Mouse (Mus musculus) right cerebral cortex, postnatal 14 days (tissue): ENCODE measurements around the gene Alox8.
A peak's percentile ranks its signal among the peaks of the same experiment; 100 is the strongest.

ENCODE experiments used
- DNase-seq: peaks from one replicate; pipeline ENCODE4 v3.0.0; 2022

The Alox8 gene

DNA sequence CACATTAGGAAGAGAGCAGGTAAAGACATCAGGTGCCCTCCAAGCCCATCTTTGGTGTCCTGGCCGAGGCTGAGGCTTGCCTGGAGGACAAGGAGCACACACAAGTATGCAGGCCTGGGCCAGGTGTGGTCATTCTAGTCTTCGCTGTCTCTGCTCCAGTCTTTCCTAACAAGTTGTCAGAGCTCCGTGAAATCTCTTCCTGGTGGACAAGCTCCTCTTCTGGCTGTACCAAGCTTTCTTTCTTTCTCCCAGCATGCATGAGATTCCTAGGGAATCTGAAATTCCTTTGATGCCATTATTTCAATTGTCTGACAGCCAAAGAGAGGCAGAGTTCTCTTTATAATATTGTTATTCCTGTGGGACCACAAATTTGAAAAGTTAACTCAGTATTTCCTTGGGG lies 18.1 kb downstream of the Alox8 start:
- DNase-seq = no peak

GRCm38 (mm10) chr11:69178525-69178924 lies 19.1 kb downstream of the Alox8 start:
- DNase-seq = no peak

DNA sequence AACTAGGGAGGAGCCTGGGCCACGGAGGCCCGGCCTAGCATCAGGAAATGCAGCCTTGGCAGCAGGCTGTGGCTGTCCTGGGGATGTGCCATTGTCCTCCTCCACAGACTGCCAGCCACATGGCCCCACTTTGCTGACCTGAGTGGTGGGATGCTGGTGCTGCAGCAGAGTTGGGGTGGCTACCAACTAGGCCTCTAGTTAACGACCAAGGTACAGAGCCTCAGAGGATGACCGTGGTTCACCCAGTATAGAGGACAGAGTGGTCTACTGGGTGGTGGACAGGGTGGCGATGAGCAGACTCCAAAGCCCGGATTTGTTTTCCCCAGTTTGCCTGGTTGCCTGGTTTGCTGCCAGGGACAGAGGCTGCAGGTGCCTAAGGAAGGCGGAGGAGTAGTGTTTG lies 22.9 kb downstream of the Alox8 start:
- DNase-seq = no peak

DNA sequence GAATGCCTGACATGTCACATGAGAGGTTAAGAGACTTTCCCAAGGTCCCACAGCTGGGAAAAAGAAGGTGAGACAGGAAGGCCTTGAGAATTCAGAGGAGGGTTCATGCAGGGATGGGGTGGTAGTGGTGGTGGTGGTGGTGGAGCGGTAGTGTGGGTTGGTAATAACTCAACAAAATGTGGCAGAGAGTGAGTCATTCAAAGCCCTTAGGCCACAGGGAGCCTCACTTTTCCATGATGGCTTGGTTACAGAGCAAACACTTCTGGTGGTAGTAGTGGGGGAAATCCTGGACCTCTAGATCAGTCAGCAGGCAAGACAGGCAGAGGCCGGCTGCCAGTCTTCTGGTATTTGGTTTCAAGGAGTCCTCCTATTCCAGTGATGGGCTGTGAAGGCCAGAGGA lies 25.0 kb downstream of the Alox8 start:
- DNase-seq = no peak

- peak; percentile 38 for DNase-seq
These were observed 26.0 kb downstream of the Alox8 start for GRCm38 (mm10) chr11:69171626-69172025.

DNA sequence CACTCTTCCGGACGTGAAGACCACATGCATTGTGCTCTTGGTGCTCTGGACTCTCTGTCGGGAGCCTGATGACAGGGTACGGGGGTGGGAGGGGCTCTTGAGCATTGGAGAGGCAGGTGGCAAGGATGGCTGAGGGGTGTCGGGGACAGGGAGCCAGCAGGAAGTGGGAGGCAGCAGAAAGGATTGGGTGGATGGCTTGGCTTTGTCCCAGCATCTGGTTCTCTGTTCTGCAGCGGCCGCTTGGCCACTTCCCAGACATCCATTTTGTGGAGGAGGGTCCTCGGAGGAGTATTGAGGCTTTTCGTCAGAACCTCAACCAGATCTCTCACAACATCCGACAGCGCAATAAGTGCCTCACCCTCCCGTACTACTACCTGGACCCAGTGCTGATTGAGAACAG lies 28.3 kb downstream of the Alox8 start:
- peak; percentile 40 for DNase-seq

- peak; percentile 34 for DNase-seq
These were observed 40.8 kb downstream of the Alox8 start, which contains the start of gene Alox12b for GRCm38 (mm10) chr11:69156800-69157199. Alox12b (plus strand) TSS chr11:69156989.

DNA sequence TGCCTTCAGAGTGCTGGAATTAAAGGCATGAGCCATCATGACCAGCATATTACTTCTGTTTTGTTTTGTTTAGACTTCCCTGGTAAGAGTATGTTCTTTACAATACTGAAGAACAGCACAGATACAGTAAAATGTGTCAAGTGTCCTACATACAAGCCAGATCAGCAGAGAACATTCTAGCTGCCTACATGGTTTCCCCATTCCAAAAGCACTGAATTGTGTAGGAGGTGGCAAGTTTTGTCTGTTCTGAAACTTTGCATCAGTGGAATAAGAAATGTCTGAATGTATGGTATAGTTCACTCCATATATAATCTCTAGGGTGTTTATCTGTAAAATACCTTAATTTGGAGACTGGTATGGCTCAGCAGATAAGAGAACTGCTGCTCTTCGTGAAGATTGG lies 42.3 kb downstream of the Alox8 start:
- DNase-seq = no peak

DNA sequence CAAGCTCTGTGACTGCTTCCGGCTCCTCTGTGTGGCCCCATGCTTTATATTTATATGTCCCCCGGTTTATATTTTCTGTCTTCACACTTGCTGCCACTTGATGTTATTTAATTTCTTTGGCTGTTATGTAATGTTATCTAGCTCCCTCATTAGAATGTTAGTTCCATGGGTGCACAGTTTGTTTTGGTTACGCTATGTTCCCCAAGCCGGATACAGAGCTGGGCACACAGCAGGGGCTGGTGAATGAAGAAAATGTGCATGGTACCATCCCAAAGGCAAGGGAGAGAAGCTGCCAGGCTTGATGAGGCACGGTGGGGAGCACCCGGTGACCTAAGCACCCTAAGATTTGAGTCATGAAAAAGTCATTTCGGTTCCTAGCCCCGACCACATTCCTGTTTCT lies 43.8 kb downstream of the Alox8 start:
- DNase-seq = no peak

DNA sequence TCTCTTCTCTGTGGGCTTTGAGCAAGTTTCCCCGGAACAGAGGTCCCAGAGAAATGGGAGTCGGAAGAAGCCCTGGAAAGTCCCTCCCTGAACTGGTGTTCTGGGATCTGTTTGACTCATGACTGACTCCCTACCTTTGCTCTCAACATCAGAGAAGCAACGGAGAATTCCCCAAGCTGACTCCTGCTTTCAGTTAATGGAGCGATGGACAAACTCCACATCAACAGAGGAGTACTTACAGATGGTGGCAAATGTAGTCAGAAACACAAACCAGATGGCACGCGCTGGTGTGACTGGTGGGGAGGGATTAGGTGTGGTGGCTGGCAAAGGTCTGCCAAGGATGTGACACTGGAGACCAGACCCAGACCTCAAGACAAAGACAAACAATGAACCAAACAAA lies 46.6 kb downstream of the Alox8 start:
- DNase-seq = no peak

DNA sequence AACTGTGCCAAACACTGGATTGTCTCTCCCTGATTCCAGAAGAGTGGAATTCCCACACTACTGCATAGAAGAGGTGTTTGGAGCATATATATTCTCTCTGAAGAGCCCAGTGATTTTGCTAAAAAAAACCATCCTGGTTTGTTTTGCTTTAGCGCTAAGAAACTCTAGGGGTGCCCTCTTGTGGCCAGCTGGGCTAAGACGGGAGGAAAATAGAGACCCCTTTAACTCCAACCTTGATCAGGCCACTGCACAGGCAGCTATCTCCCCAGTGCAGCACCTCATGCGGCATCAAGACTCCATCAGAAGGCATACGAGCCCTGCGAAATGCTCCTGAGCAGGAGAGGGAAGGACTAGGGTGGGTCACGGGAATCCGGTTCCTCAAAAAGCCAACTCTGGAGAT lies 47.2 kb downstream of the Alox8 start:
- peak; percentile 79 for DNase-seq

DNA sequence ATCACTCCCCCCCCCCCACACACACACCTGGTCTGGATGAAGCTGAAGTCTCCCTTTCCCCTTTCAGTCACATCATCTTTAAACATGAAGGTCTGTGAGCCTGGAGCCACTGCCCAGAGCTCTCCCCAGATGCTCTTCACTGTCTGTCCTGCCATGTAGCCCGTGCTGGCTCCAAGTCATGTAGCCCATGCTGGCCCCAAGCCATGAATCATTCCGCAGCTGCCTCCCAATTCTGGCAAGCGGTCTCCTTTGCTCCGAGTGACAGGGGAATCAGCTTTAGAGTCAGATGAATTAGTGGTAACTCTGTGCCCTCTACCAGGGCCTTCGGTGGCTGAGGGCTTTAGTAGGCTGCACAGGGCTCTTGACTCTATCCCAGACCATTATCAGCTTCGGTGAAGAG lies 47.9 kb downstream of the Alox8 start:
- DNase-seq = no peak

DNA sequence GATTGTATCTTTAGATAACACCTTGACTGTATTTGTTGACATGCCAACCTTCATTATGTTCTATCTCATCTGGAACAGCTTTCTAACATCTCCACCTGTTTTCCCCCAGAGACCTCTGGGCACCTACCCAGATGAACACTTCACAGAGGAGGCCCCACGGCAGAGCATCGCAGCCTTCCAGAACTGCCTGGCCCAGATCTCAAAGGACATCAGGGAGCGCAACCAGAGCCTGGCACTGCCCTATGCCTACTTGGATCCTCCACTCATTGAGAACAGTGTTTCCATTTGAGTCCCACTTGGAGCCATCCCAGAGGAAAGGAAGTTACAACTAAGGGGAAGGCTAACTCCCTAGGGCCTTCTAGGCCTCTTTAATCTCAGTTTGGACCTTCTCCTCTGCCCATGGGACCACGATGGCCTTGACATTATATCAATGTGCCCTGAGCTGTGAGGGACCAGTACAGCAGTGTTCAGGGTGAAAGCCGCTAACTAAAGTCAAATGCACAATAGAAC lies 49.1 kb downstream of the Alox8 start:
- no peak for DNase-seq

DNA sequence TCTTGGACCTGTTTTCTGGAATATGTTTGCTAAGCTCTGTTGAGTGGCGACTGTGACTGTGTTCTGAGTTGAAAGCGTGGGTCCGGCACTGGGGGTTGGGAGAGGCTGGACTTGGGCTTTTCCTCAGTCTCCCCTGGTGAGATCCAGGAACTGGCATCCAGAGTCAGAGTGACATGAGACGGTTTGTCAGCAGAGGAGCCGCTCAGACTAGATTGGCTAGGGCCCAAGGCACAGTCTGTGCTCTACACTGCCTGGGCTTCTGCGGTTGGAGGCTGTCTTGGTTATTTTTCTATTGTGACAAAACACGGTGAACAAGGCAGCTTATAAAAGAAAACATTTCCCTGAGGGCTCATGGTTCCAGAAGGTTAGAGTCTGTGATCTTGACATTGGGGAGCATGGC lies 50.1 kb downstream of the Alox8 start:
- no peak for DNase-seq

GRCm38 (mm10) chr11:69135361-69135760 lies 62.3 kb downstream of the Alox8 start:
- no peak for DNase-seq

GRCm38 (mm10) chr11:69134622-69134968 lies 63.0 kb downstream of the Alox8 start:
- no peak for DNase-seq
